Mouse (Mus musculus) CD8-positive naive resting alpha-beta T cell, adult 2 months (primary cell): ENCODE measurements around the gene Urgcp.

Experiments
- DNase-seq, 2 experiments: peaks; one replicate each; pipeline ENCODE4 v3.0.0; 2022; ENCODE audit warnings: low read depth in 2 of 2, low spot score in 2 of 2

Urgcp gene

DNA sequence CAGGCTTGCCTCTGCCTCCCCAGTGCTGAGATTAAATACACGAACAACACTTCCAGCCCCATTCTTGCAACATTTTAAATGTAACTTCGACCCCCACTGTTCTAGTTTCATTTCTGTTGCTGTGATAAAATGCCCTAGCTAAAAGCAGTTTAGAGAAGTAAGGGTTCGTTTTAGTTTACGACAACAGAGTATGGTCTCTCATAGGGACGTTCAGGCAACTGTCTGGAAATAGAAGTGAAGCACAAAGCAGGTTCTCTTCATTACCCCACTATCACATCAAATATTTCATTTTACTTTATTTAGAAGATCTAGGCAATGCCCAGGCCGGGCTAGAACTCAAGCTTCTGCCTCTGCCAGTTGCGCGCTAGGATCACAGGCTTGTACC lies 25.5 kb upstream of the Urgcp start:
- DNase-seq = no peak

DNA sequence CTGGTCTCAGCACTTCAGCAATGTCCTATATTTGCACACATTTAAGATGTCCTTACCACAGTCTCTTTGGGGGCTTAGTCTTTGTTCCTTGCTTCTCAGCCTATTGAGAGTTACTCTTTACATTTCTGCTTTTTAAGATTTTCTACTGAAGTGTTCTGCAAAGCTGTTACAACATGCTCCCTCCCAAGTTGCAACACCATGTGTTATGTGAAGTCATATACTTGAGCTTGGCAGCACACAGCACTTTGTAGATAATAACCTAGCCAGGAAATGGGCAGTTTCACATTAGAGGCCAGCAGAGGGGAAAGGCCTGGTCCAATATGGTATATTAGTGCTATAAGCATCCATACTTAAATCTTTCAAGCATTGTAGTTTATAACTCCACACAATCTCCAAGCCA lies 23.6 kb upstream of the Urgcp start:
- no peak for DNase-seq

DNA sequence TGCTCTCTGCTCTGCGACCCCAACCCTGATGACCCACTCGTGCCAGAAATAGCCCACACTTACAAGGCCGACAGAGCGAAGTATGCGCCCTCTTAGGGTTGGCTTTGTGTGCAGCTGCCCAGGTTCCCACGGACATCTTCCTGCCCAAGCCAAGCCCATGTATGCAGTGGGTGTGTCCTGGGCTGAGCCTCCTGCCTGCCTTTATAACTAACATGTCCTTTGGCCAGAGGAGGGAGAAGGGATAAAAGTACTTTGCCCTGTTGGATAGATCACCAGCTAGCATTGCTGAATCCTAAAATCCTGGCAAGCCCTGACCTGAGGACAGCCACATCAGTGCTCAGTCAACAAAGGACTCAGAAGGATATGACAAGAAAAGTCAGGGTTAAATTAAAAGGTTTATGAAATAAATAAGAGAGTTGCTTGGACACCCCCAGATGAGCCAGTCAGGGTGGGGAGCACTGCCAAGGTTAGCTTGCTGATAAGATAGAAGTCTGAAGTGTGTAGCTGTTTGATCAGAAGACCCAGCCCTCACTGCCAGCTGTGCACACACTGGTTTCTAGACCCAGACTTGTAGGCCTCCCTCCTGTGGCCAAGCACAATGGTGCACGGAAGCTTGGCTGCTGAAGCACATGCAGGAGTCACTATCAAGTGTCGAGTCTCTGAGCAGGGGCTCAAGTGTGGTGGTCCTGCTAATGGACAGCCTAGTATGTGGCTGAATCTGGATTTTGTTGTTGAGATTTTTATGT lies 20.2 kb upstream of the Urgcp start:
- DNase-seq = no peak

- no peak for DNase-seq
These were observed 17.9 kb upstream of the Urgcp start for GRCm38 (mm10) chr11:5780035-5780499.

GRCm38 (mm10) chr11:5778481-5778880 lies 16.3 kb upstream of the Urgcp start:
- no peak for DNase-seq

DNA sequence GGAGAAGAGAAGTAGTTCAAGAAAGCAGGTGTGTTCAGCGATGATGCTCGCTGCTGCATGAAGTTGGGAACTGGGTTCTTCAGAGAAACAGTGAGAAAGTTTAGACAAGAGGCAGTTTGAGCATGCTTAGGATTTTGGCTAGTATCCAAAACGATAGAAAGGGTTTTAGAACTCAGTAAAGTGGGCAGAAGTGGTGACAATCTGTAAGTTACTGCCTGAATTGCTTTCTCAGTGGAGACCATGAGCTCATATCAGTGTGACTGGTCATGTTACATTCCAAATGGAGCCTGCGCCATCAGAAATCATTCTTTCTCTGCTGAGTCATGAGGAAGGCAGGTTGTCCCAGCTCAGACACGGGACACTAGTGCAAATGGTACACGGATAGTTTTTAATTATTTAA lies 3.8 kb upstream of the Urgcp start:
- no peak for DNase-seq

- no peak for DNase-seq
These were observed 432 bp upstream of the Urgcp start for GRCm38 (mm10) chr11:5762633-5762982.

DNA sequence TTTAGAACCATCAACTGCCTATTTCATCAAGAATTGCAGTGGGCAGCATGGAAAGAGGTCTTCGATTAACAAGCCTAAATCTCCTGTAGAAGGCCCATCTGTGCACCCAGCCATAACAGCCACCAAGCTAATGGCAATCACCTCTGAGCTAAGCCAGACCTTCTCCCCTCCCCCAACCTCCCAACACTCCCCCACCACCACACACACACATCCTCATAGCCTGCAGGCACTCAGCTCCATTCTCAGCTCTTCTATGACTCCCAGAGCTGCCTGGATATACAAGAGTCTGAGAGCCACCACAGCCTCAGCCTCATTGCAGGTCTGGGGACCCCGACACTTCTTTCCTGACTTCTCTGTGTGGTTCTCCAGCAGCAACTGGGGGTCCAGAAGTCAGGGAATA lies 8.4 kb downstream of the Urgcp start:
- no peak for DNase-seq

GRCm38 (mm10) chr11:5744951-5745350 lies 17.2 kb downstream of the Urgcp start:
- no peak for DNase-seq

GRCm38 (mm10) chr11:5742106-5742505 lies 20.1 kb downstream of the Urgcp start:
- DNase-seq = no peak

- peak; percentile 67 for DNase-seq
These were observed 21.1 kb downstream of the Urgcp start for GRCm38 (mm10) chr11:5740965-5741627.

DNA sequence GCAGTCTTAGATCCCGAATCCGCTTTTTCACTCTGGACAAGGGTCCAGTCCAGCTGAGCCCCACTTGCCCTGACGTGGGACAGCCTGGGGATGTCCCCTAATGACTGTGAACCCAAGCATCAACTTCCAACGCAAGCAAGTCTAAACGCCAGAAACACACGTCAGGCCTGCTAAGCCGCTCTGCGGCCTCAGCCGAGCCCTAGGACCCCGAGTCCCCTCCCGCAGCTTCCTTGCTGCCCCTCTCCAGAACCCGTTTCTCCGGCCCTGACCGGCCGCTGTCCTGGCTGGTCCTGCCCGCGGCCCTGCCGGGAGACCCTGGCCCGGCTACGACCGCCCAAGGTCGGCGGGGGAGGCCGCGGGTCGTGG lies 21.6 kb downstream of the Urgcp start:
- no peak for DNase-seq

- DNase-seq = no peak
These were observed 22.3 kb downstream of the Urgcp start for GRCm38 (mm10) chr11:5739846-5740245.

GRCm38 (mm10) chr11:5738888-5739632 lies 23.1 kb downstream of the Urgcp start:
- no peak for DNase-seq

- DNase-seq = no peak
These were observed 25.0 kb downstream of the Urgcp start for GRCm38 (mm10) chr11:5737137-5737536.

- DNase-seq = no peak
These were observed 27.9 kb downstream of the Urgcp start for GRCm38 (mm10) chr11:5734323-5734722.

- no peak for DNase-seq
These were observed 29.8 kb downstream of the Urgcp start for GRCm38 (mm10) chr11:5732401-5732800.

- no peak for DNase-seq
These were observed 32.6 kb downstream of the Urgcp start for GRCm38 (mm10) chr11:5729582-5729981.

DNA sequence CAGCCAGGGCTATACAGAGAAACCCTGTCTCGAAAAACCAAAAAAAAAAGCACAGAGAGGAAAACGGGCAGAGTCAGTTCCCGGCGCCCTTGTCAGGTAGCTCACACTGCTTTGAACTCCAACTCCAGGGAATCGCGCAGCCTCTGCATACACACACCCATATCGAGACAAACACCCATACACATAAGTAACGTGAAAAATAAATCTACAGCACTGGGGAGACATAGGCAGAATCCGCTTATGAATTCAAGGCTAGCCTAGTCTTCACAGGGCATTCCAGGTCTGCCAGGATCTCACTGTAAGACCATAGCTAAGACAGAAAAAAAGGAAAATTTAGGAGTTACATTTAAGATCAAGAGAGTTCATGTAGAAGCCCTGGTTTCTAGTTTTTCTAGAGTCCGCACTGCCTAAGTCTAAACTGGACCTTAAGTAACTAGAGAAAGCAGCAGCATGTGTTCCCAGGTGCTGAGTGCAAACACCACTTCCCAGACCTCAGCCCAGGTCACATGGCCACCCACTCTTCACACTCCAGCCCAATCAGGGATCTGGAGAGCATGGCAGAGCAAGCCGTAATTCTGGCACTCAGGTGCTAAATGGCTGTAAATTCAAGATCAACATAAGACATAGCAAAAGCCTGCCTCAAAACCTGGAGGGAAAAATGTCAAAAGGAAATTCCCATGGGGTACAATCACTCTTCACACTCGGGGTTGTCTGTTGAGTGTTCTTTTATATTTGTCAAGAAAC lies 43.4 kb downstream of the Urgcp start:
- DNase-seq = no peak

DNA sequence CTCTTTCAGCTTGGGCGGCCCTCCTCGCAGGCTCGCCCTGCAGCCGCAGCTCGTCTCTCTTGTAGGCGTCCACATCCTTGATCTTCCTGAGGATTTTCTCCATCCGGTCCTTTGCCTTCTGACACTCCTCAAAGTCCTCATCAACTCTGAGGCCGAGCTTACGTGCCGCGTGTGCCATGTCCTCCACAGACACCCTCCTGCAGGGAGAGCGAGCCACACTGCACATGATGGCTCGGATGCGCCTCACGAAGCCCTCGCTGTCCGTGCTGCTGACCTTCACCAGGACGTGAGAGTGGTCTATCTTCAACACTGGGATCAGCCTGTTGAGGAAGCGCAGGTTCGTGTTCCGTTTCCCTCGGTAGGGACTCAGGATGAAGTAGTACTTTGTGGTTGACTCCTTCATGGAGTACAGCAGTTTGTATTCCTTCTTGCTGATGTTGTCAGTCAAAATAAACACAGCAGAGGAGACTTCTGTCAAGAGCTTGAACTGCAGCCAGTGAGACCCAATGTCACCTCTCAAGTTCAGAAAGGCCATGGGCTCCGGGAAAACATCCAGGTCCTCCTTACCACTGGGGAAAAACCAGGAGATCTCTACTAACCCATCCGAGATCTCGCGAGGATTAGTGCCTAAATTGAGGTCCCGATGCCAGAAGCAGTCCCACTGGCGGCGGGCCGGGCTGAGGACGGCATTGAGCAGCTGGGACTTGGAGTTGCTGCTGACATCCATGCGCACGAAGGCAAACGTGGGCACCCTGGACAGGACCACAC lies 45.1 kb downstream of the Urgcp start:
- DNase-seq = no peak

- DNase-seq = no peak
These were observed 45.9 kb downstream of the Urgcp start for GRCm38 (mm10) chr11:5716246-5716645.
